Mouse (Mus musculus): ENCODE data around the gene Tekt4.

DNA sequence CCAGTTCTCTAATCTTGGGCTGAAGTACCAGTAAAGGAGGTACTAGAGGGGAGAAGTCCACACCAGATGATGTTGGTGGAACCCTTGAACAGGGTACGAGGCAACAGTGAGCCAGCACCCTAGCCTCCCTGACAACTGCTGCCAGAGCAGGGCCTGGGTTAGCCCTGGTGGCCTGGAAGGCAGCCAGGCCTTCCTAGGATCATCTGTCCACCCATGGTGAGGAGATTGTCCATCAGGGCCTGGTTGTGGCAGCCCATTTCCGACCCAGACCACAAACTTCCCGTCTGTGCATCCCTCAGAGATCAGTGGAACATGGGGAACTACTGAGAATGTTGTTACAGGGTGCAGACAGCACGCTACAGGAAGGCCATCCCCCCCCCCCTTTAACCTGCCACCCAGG is 48.2 kb downstream of the Tekt4 start:
- TF ChIP-seq CTCF (IDR thresholded peaks at IDR 0.05; ENCODE audit: low read depth) (no peak), EP300 (optimal IDR thresholded peaks at IDR 0.05) (no peak)

All from stomach, postnatal 0 days (tissue).